Mouse (Mus musculus) gastrocnemius, adult 18-20 months (tissue): Measurements from ENCODE around the gene Snx33. TPM values are rescaled to one million over a fixed set of nuclear protein-coding genes. Genes with fewer than 3 reads are reported as not detected.

Experiments
- DNase-seq: peaks from one replicate; pipeline ENCODE4 v3.0.0; 2021; ENCODE audit warnings: low spot score
- total RNA-seq, 2 experiments: library from RNA; stranded (reverse); gene quantifications; 2 replicates each; pipeline ENCODE4 v1.2.3; 2021

The Snx33 gene
- total RNA-seq, 2 experiments from 2014 or later: 2.1 to 3.3 TPM

GRCm38 (mm10) chr9:56892111-56892510, 36.1 kb downstream of the Snx33 start:
- DNase-seq: no peak

- peak; percentile 81 for DNase-seq
Observed at GRCm38 (mm10) chr9:56891517-56892011, 36.6 kb downstream of the Snx33 start.

- no peak for DNase-seq
Observed at GRCm38 (mm10) chr9:56890522-56891250, 37.5 kb downstream of the Snx33 start.

GRCm38 (mm10) chr9:56889817-56890216, 38.4 kb downstream of the Snx33 start:
- peak; percentile 84 for DNase-seq

- DNase-seq: no peak
Observed at GRCm38 (mm10) chr9:56887581-56887980, 40.6 kb downstream of the Snx33 start.

GRCm38 (mm10) chr9:56886601-56887000, 41.6 kb downstream of the Snx33 start:
- DNase-seq: no peak

- DNase-seq: no peak
Observed at GRCm38 (mm10) chr9:56886113-56886512, 42.1 kb downstream of the Snx33 start.

GRCm38 (mm10) chr9:56884328-56884727, 43.8 kb downstream of the Snx33 start:
- no peak for DNase-seq

GRCm38 (mm10) chr9:56883470-56883869, 44.7 kb downstream of the Snx33 start:
- DNase-seq: no peak

GRCm38 (mm10) chr9:56882818-56883217, 45.4 kb downstream of the Snx33 start:
- peak; percentile 69 for DNase-seq

- no peak for DNase-seq
Observed at GRCm38 (mm10) chr9:56882283-56882682, 45.9 kb downstream of the Snx33 start.

- DNase-seq: no peak
Observed at GRCm38 (mm10) chr9:56881539-56882082, 46.6 kb downstream of the Snx33 start.

GRCm38 (mm10) chr9:56880790-56881189, 47.4 kb downstream of the Snx33 start:
- DNase-seq: no peak

- DNase-seq: no peak
Observed at GRCm38 (mm10) chr9:56877284-56877683, 50.9 kb downstream of the Snx33 start.

- DNase-seq: peak; percentile 42
Observed at GRCm38 (mm10) chr9:56876784-56877183, 51.4 kb downstream of the Snx33 start.

GRCm38 (mm10) chr9:56873097-56873496, 55.1 kb downstream of the Snx33 start:
- no peak for DNase-seq

GRCm38 (mm10) chr9:56872105-56872903, 55.9 kb downstream of the Snx33 start:
- DNase-seq: no peak

- peak; percentile 66 for DNase-seq
Observed at GRCm38 (mm10) chr9:56871191-56871590, 57.0 kb downstream of the Snx33 start.

GRCm38 (mm10) chr9:56870778-56871177, 57.4 kb downstream of the Snx33 start:
- no peak for DNase-seq

GRCm38 (mm10) chr9:56869552-56869951, 58.6 kb downstream of the Snx33 start:
- no peak for DNase-seq

- DNase-seq: no peak
Observed at GRCm38 (mm10) chr9:56868292-56868691, 59.9 kb downstream of the Snx33 start.
